Mouse (Mus musculus): ENCODE measurements at regions not wholly inside any gene's neighbourhood (a gene's known extent, or its start where the extent isn't known, plus 50 kb on each side); places are given as distances from the start of the nearest gene placed in this dataset. TPM values are rescaled to one million over a fixed set of nuclear protein-coding genes. Genes with fewer than 3 reads are reported as not detected.
"Not testable (repeated sequence)": the region's sequence is repeated elsewhere in the genome, so short reads cannot be mapped to it uniquely, and the experiment has no call there.

DNA sequence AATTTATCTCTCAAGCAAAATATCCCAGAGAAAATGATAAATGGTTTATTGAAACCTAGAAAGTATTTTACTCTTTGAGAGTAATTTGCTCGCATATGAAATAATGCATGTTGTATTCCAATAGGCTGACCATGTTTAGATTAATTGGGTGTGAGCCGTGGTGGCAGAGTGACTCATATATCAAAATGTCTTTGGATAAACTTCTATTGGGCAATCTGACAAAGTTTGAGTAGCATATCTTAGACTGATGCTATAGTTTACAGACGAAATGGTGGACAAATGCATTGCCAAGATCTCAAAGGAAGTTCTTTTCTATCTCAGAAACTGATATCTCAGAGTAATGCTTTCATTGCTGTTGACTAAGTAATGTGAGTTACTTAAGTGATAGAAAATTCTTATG, 162.8 kb upstream of the Klhl1 start:
- Histone ChIP-seq H3K27me3 (no peaks in the 10 kb centered on the region), H3K4me3 (no peak overlapping the region), H3K4me1 (no peaks in the 10 kb centered on the region), H3K27ac (replicated peaks) (no peak overlapping the region), H3K9ac (replicated peaks) (no peak overlapping the region), H3K4me2 (replicated peaks) (no peak overlapping the region), H3K9me3 (no peaks in the 10 kb centered on the region), H3K36me3 (no peaks in the 10 kb centered on the region)
- 91% methylated on average over 3 of the region's 3 CpGs for WGBS
- ATAC-seq (replicated peaks), result no peak

DNA sequence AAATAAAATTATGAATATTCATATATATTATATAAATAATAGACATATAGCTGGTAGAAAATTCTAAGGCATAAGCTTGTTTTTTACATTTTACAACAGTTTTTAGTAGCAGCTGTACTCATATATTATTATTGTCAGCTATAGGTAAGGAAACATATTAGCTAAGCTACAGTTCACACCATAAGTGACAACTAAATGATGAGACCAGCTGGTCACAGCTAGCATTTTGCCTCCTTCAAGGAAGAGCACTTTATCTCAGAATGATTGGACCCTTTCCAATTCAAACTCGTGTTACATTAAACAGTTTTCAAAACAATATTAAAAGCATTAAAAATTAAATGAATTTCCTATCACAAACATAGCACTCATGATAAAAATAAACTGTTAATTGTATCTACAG, 157.3 kb upstream of the Klhl1 start:
- Histone ChIP-seq H3K9ac (replicated peaks) (no peak overlapping the region), H3K9me3 (no peaks in the 10 kb centered on the region), H3K27me3 (no peaks in the 10 kb centered on the region), H3K4me3 (no peak overlapping the region), H3K4me1 (no peaks in the 10 kb centered on the region), H3K4me2 (replicated peaks) (no peak overlapping the region), H3K36me3 (no peaks in the 10 kb centered on the region), H3K27ac (replicated peaks) (no peak overlapping the region)
- ATAC-seq (replicated peaks), result no peak
- 49% methylated on average over 1 of the region's 1 CpGs for WGBS

DNA sequence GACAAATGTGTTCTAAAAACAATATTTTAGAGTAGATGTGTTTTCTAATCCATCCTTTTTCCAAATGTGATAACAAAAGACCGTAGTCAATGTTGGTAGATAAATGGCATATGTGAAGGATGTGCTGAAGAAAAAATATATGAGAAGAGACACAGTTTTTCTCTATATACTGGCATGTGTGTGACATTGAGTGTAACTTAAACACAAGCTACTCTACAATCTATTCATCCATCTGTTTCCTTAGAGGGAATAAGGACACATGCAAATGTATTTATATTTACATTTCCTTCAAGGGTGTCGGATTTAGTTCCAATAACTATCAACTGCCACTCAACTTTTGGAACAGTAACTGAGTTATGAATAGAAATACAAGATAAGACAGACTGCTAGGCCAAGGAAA, 149.7 kb upstream of the Klhl1 start:
- no peak overlapping the region for H3K9ac ChIP-seq (replicated peaks)
- 0 out of 2 replicates have a peak, but pooled peaks have one; percentile 26 for ATAC-seq (replicated peaks)
- no peaks in the 10 kb centered on the region for H3K4me1 ChIP-seq
- no peaks in the 10 kb centered on the region for H3K27me3 ChIP-seq
- H3K4me2 ChIP-seq (replicated peaks), result no peak overlapping the region
- H3K27ac ChIP-seq (replicated peaks), result no peak overlapping the region
- H3K36me3 ChIP-seq, result no peaks in the 10 kb centered on the region
- no peak overlapping the region for H3K4me3 ChIP-seq
- H3K9me3 ChIP-seq, result no peaks in the 10 kb centered on the region
- WGBS, result 69% methylated on average over 2 of the region's 2 CpGs

DNA sequence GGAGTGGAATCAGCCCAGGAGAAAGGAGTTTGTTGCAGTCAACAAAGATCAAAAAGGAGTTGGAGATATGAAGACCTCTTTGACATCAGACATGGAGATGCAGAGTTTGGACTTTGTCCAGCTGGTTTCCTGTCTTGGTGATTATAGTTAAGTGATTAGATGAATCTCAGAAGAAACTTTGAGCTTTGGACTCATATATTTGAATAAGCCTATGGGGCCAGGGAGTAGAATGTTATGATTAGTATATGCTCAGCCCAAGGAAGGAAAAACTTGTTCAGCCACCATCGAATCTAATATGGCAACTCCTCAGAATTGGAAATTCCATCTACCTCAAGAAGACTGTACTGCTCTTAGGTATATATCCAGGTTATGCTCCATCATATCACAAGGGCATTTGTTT, 137.6 kb upstream of the Klhl1 start:
- 100% methylated on average over 1 of the region's 1 CpGs for WGBS
- H3K4me1 ChIP-seq, result no peaks in the 10 kb centered on the region

DNA sequence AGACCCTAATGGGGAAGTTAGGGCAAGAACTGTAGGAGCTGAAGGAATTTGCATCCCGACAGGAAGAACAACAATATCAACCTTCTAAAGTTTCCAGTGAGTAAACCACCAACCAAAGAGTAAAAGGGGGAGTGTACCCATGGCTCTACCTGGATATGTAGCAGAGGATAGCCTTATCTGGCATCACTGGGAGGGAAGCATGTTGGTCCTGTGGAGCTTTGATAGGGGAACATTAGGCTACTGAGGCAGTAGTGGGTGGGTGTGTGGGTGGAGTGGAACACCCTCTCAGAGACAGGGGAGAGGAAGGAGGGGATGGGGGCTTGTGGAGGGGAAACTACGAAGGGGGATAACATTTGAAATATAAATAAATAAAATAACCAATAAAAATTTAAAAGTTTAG, 111.4 kb upstream of the Klhl1 start:
- 93% methylated on average over 2 of the region's 2 CpGs for WGBS
- no peaks in the 10 kb centered on the region for H3K4me1 ChIP-seq
- H3K4me3 ChIP-seq, result no peak overlapping the region
- H3K36me3 ChIP-seq, result no peaks in the 10 kb centered on the region
- ATAC-seq (replicated peaks), result no peak
- H3K9ac ChIP-seq (replicated peaks), result no peak overlapping the region
- no peaks in the 10 kb centered on the region for H3K9me3 ChIP-seq
- H3K4me2 ChIP-seq (replicated peaks), result no peak overlapping the region
- no peak overlapping the region for H3K27ac ChIP-seq (replicated peaks)
- H3K27me3 ChIP-seq, result no peaks in the 10 kb centered on the region

More for the DNA sequence above, 137.6 kb upstream of the Klhl1 start:
- H3K27ac ChIP-seq (replicated peaks), result no peak overlapping the region
- no peak overlapping the region for H3K9ac ChIP-seq (replicated peaks)
- no peaks in the 10 kb centered on the region for H3K27me3 ChIP-seq
- H3K36me3 ChIP-seq, result no peaks in the 10 kb centered on the region
- no peak for ATAC-seq (replicated peaks)
- no peak overlapping the region for H3K4me2 ChIP-seq (replicated peaks)
- no peaks in the 10 kb centered on the region for H3K9me3 ChIP-seq
- H3K4me3 ChIP-seq, result no peak overlapping the region

DNA sequence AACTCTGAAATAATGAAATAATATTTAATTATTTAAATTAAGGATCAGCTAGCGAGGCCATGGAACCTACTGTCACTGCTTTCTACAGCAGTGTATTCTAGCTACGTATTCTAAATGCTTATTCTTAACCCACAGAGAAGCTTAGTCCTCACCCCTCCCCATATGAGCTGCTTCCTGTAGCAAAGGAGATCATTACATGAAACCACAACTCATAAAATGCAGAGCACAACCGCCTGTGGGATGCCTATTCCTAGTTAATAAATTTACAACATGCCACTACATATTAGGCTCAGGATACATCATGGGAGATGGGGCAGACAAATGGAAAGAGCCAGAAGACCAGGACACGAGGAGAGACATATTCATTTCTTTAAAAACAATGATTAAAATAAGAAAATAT, 87.8 kb upstream of the Klhl1 start:
- H3K4me1 ChIP-seq, result no peaks in the 10 kb centered on the region
- no peak overlapping the region for H3K9ac ChIP-seq (replicated peaks)
- no peaks in the 10 kb centered on the region for H3K36me3 ChIP-seq
- H3K4me2 ChIP-seq (replicated peaks), result no peak overlapping the region
- no peaks in the 10 kb centered on the region for H3K27me3 ChIP-seq
- 89% methylated on average over 4 of the region's 4 CpGs for WGBS
- no peaks in the 10 kb centered on the region for H3K9me3 ChIP-seq
- no peak overlapping the region for H3K4me3 ChIP-seq
- ATAC-seq (replicated peaks), result no peak
- H3K27ac ChIP-seq (replicated peaks), result no peak overlapping the region

DNA sequence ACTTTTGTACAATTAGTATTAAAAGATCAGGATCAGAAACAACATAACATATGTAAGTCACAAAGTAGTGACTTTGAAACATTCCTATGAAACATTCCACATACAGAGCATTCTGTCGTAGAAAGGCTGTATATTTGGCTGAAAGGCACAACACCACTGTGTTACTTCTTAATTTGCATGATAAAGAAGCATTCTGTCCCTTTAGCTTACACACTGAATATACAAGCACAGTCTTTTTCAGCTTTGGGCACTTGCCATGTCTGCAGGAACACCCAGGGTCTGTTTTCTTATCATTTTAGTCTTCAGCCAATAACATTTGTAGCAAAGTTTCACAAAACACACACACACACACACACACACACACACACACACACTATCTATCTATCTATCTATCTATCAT, 82.2 kb upstream of the Klhl1 start:
- H3K4me3 ChIP-seq; H3K27me3 ChIP-seq; H3K9ac ChIP-seq (replicated peaks); H3K27ac ChIP-seq (replicated peaks); H3K9me3 ChIP-seq; H3K4me1 ChIP-seq; H3K4me2 ChIP-seq (replicated peaks); H3K36me3 ChIP-seq: not testable (repeated sequence)
- peak; percentile 80 for ATAC-seq (replicated peaks)
- WGBS, result 14% methylated on average over 1 of the region's 1 CpGs

DNA sequence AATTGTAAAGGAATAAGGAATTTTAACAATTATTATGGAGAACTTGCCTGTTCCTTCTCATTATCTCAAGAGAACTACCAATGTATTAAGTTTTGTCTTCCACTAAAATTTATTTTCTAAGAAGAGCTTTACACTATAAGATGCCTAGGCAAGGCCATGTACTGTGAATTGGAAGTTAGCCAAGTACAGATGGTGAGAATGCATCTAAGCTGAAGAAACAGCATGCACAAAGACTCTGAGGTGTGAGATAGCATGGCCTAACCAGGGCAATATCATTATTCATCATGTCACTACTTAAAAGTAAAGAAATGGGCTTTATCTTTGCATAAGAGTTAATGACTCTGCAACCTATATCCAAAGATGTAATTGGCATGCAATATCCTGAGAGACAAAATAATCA, 73.1 kb upstream of the Klhl1 start:
- Histone ChIP-seq H3K4me1 (no peaks in the 10 kb centered on the region), H3K27me3 (no peaks in the 10 kb centered on the region), H3K9ac (replicated peaks) (no peak overlapping the region), H3K36me3 (no peaks in the 10 kb centered on the region), H3K9me3 (no peaks in the 10 kb centered on the region), H3K4me2 (replicated peaks) (no peak overlapping the region), H3K4me3 (no peak overlapping the region), H3K27ac (replicated peaks) (no peak overlapping the region)
- ATAC-seq (replicated peaks), result no peak

Small RNA genes in the stretch of these regions (microRNA-seq; reads per million reads assigned to microRNA genes)
- not detected for gene Gm27441

Data from forebrain, embryonic 15.5 days (tissue).